ENCODE assay signal across 34 mouse cellular contexts in genomic region chr3:64901317-64901892, GRCm38 (mm10). TPM values are rescaled to one million over a fixed set of nuclear protein-coding genes. Genes with fewer than 3 reads are reported as not detected.
A peak's percentile ranks its signal among the peaks of the same experiment; 100 is the strongest.
DNase-seq lines count a peak whose midpoint lies in the region; ATAC-seq and TF ChIP-seq lines count a peak whose summit lies in the region.
"Had no signal": no experiment of that assay in that cellular context is flagged by ENCODE, and none has a peak within 500 bp of the region (broad histone marks: within the 10 kb centered on the region; RNA-seq: fewer than 3 reads in every experiment).

No protein-coding gene starts in this region.

- no peaks in the 10 kb centered on the region for H3K27me3 ChIP-seq in liver, postnatal 0 days (ENCODE audit: insufficient read depth, low read length)
- H3K27me3 ChIP-seq in midbrain, embryonic 15.5 days (replicated peaks) = no peaks in the 10 kb centered on the region
- no peaks in the 10 kb centered on the region for H3K27me3 ChIP-seq in midbrain, postnatal 0 days (ENCODE audit: insufficient read depth, low read length)
- H3K27me3 ChIP-seq in intestine, postnatal 0 days (replicated peaks; ENCODE audit: control insufficient read depth, insufficient read depth, low read length) = no peaks in the 10 kb centered on the region
- H3K27me3 ChIP-seq in stomach, postnatal 0 days (ENCODE audit: control insufficient read depth, insufficient read depth, low read length) = no peaks in the 10 kb centered on the region
- H3K27me3 ChIP-seq: embryonic facial prominence, embryonic 12.5 days; embryonic facial prominence, embryonic 15.5 days; heart, embryonic 13.5 days had no signal

- peak; percentile 49; the same call in 1 of the 2 replicates for ATAC-seq in liver, postnatal 0 days
- peak; percentile 75 for ATAC-seq in midbrain, embryonic 15.5 days (replicated peaks)
- no peak for ATAC-seq in midbrain, postnatal 0 days (ENCODE audit: low FRiP score)
- peak; percentile 92 for ATAC-seq in intestine, postnatal 0 days
- ATAC-seq in stomach, postnatal 0 days (ENCODE audit: low FRiP score, low TSS enrichment) = peak; percentile 98
- no peak for ATAC-seq in frontal cortex, adult (ENCODE audit: low TSS enrichment)
- ATAC-seq: forebrain, embryonic 14.5 days; forebrain, postnatal 0 days; Patski had no signal

- no peak for TF ChIP-seq CTCF in liver, postnatal 0 days (IDR thresholded peaks at IDR 0.05; ENCODE audit: low read depth)
- no peak for TF ChIP-seq CTCF in midbrain, postnatal 0 days (IDR thresholded peaks at IDR 0.05)
- TF ChIP-seq CTCF in intestine, postnatal 0 days (IDR thresholded peaks at IDR 0.05; ENCODE audit: low read depth) = no peak
- TF ChIP-seq CTCF in stomach, postnatal 0 days (IDR thresholded peaks at IDR 0.05; ENCODE audit: low read depth) = no peak

- H3K9me3 ChIP-seq in liver, postnatal 0 days (ENCODE audit: low read length) = no peaks in the 10 kb centered on the region
- no peaks in the 10 kb centered on the region for H3K9me3 ChIP-seq in midbrain, embryonic 15.5 days
- no peaks in the 10 kb centered on the region for H3K9me3 ChIP-seq in midbrain, postnatal 0 days (ENCODE audit: low read length)
- no peaks in the 10 kb centered on the region for H3K9me3 ChIP-seq in intestine, postnatal 0 days (ENCODE audit: control insufficient read depth)
- no peaks in the 10 kb centered on the region for H3K9me3 ChIP-seq in stomach, postnatal 0 days (ENCODE audit: control insufficient read depth, low read length)
- H3K9me3 ChIP-seq: embryonic facial prominence, embryonic 12.5 days; embryonic facial prominence, embryonic 15.5 days; heart, embryonic 10.5 days; heart, embryonic 13.5 days had no signal

- H3K4me3 ChIP-seq in liver, postnatal 0 days (ENCODE audit: low read depth, low read length) = no peak overlapping the region
- H3K4me3 ChIP-seq in midbrain, embryonic 15.5 days = no peak overlapping the region
- no peak overlapping the region for H3K4me3 ChIP-seq in midbrain, postnatal 0 days (ENCODE audit: low read depth, low read length)
- no peak overlapping the region for H3K4me3 ChIP-seq in intestine, postnatal 0 days (ENCODE audit: low read depth, low read length)
- no peak overlapping the region for H3K4me3 ChIP-seq in stomach, postnatal 0 days (ENCODE audit: low read depth, low read length)
- H3K4me3 ChIP-seq: embryonic facial prominence, embryonic 12.5 days; embryonic facial prominence, embryonic 15.5 days; heart, adult 2 months; heart, embryonic 10.5 days; heart, embryonic 13.5 days had no signal

- no peak for TF ChIP-seq EP300 in liver, postnatal 0 days (IDR thresholded peaks at IDR 0.05; ENCODE audit: low read depth)
- no peak for TF ChIP-seq EP300 in stomach, postnatal 0 days (optimal IDR thresholded peaks at IDR 0.05)

- no peak overlapping the region for H3K27ac ChIP-seq in liver, postnatal 0 days (ENCODE audit: low read depth)
- no peak overlapping the region for H3K27ac ChIP-seq in midbrain, embryonic 15.5 days
- H3K27ac ChIP-seq in midbrain, postnatal 0 days (ENCODE audit: low read depth, low read length) = no peak overlapping the region
- H3K27ac ChIP-seq in intestine, postnatal 0 days (ENCODE audit: low read depth, low read length) = no peak overlapping the region
- H3K27ac ChIP-seq in stomach, postnatal 0 days (replicated peaks) = no peak overlapping the region
- H3K27ac ChIP-seq: embryonic facial prominence, embryonic 12.5 days; embryonic facial prominence, embryonic 15.5 days; heart, adult 2 months; heart, embryonic 10.5 days; heart, embryonic 13.5 days; hindbrain, embryonic 14.5 days had no signal

- DNase-seq in liver, postnatal 0 days = no peak
- no peak for DNase-seq in liver
- no peak for DNase-seq in midbrain, postnatal 0 days (ENCODE audit: low spot score)
- DNase-seq in stomach, postnatal 0 days (ENCODE audit: low spot score) = peak; percentile 36
- no peak for DNase-seq in testis, postnatal 10 days (ENCODE audit: low spot score)
- DNase-seq: adrenal gland, postnatal 10 days; cerebellum, adult 11 months; cerebellum, adult 2 months; cerebellum, adult 9-11 months; cerebellum, postnatal 25 days; forebrain, postnatal 0 days; gastrocnemius, postnatal 36 days; heart, adult 2 months; heart, postnatal 14 days; heart, postnatal 4 days had no signal

- no peak overlapping the region for H3K9ac ChIP-seq in liver, postnatal 0 days (replicated peaks)
- H3K9ac ChIP-seq in midbrain, embryonic 15.5 days = no peak overlapping the region
- H3K9ac ChIP-seq in midbrain, postnatal 0 days (replicated peaks; ENCODE audit: low read length, poor library complexity, severe bottlenecking) = no peak overlapping the region
- H3K9ac ChIP-seq in intestine, postnatal 0 days (ENCODE audit: low read depth, low read length) = no peak overlapping the region
- no peak overlapping the region for H3K9ac ChIP-seq in stomach, postnatal 0 days (ENCODE audit: low read length)
- H3K9ac ChIP-seq: embryonic facial prominence, embryonic 12.5 days; embryonic facial prominence, embryonic 15.5 days; forebrain, postnatal 0 days; heart, embryonic 13.5 days; hindbrain, embryonic 14.5 days had no signal

- WGBS in liver, postnatal 0 days (ENCODE audit: insufficient replicate concordance) = 22% methylated on average over 2 of the region's 2 CpGs
- 47% methylated on average over 2 of the region's 2 CpGs for WGBS in midbrain, embryonic 15.5 days
- 45% methylated on average over 2 of the region's 2 CpGs for WGBS in midbrain, postnatal 0 days
- WGBS in intestine, postnatal 0 days = 17% methylated on average over 2 of the region's 2 CpGs
- WGBS in stomach, postnatal 0 days = 18% methylated on average over 2 of the region's 2 CpGs

- H3K4me2 ChIP-seq in liver, postnatal 0 days (ENCODE audit: low read depth, low read length) = no peak overlapping the region
- no peak overlapping the region for H3K4me2 ChIP-seq in midbrain, embryonic 15.5 days
- no peak overlapping the region for H3K4me2 ChIP-seq in midbrain, postnatal 0 days (ENCODE audit: low read depth, low read length, poor library complexity, severe bottlenecking)
- no peak overlapping the region for H3K4me2 ChIP-seq in intestine, postnatal 0 days (replicated peaks; ENCODE audit: low read depth)
- no peak overlapping the region for H3K4me2 ChIP-seq in stomach, postnatal 0 days (replicated peaks; ENCODE audit: low read depth)
- H3K4me2 ChIP-seq: embryonic facial prominence, embryonic 12.5 days; embryonic facial prominence, embryonic 15.5 days; heart, embryonic 13.5 days; hindbrain, embryonic 14.5 days had no signal

- no peaks in the 10 kb centered on the region for H3K36me3 ChIP-seq in liver, postnatal 0 days (replicated peaks; ENCODE audit: insufficient read depth, low read length)
- H3K36me3 ChIP-seq in midbrain, embryonic 15.5 days (replicated peaks) = no peaks in the 10 kb centered on the region
- no peaks in the 10 kb centered on the region for H3K36me3 ChIP-seq in midbrain, postnatal 0 days (ENCODE audit: insufficient read depth, low read length)
- H3K36me3 ChIP-seq in intestine, postnatal 0 days (ENCODE audit: control insufficient read depth, insufficient read depth) = no peaks in the 10 kb centered on the region
- H3K36me3 ChIP-seq in stomach, postnatal 0 days (ENCODE audit: control insufficient read depth, insufficient read depth, low read length) = no peaks in the 10 kb centered on the region
- H3K36me3 ChIP-seq: embryonic facial prominence, embryonic 12.5 days; embryonic facial prominence, embryonic 15.5 days; heart, embryonic 10.5 days; heart, embryonic 13.5 days had no signal

- no peaks in the 10 kb centered on the region for H3K4me1 ChIP-seq in liver, postnatal 0 days (ENCODE audit: insufficient read depth)
- H3K4me1 ChIP-seq in midbrain, embryonic 15.5 days = no peaks in the 10 kb centered on the region
- H3K4me1 ChIP-seq in midbrain, postnatal 0 days (ENCODE audit: insufficient read depth, low read length) = no peaks in the 10 kb centered on the region
- H3K4me1 ChIP-seq in intestine, postnatal 0 days (replicated peaks; ENCODE audit: control insufficient read depth, insufficient read depth, low read length) = no peaks in the 10 kb centered on the region
- H3K4me1 ChIP-seq in stomach, postnatal 0 days (replicated peaks; ENCODE audit: control insufficient read depth, insufficient read depth) = no peaks in the 10 kb centered on the region
- H3K4me1 ChIP-seq: embryonic facial prominence, embryonic 12.5 days; embryonic facial prominence, embryonic 15.5 days; heart, embryonic 10.5 days; heart, embryonic 13.5 days had no signal

RNA-seq across cellular contexts. Expression of gene Vmn2r7, which starts 56.8 kb away (rescaled TPM):
- polyA plus RNA-seq in liver, postnatal 0 days (2015; fragmentation: Nextera tagmentation; extraction: Ambion mirVana) = not detected in 2 replicates
- 0.01 TPM in 1 of 2 replicates, not detected in the other for polyA plus RNA-seq in midbrain, embryonic 15.5 days (2015; fragmentation: Nextera tagmentation; extraction: Ambion mirVana)
- total RNA-seq in midbrain, postnatal 0 days (2014; rRNA removed) = not detected in 2 replicates
- polyA plus RNA-seq in midbrain, postnatal 0 days (2015; fragmentation: Nextera tagmentation; extraction: Ambion mirVana) = not detected in 2 replicates
- polyA plus RNA-seq in intestine, postnatal 0 days (2015; fragmentation: Nextera tagmentation; extraction: Ambion mirVana) = not detected in 2 replicates
- not detected in 2 replicates for polyA plus RNA-seq in stomach, postnatal 0 days (2015; fragmentation: Nextera tagmentation; extraction: Ambion mirVana)
- total RNA-seq: adrenal gland, adult 18-20 months; adrenal gland, postnatal 10 days; adrenal gland, postnatal 4 days; common myeloid progenitor, adult 5-6 weeks; ES-E14; forebrain, postnatal 0 days; gastrocnemius, adult 8-10 months; gastrocnemius, postnatal 36 days; granulocyte monocyte progenitor cell, adult 5-6 weeks; heart, adult 2 months; heart, postnatal 14 days; heart, postnatal 4 days had no signal
- polyA plus RNA-seq: embryonic facial prominence, embryonic 15.5 days; forebrain, embryonic 11.5 days; forebrain, embryonic 14.5 days; forebrain, postnatal 0 days; heart, adult 2 months; heart, embryonic 10.5 days; heart, embryonic 13.5 days; heart, embryonic 16.5 days; hindbrain, embryonic 11.5 days; hindbrain, embryonic 14.5 days; Patski had no signal

Comparison
In these comparisons a context has a peak if more than half of its experiments do, and no peak if none do; other contexts are left out.
1. ATAC-seq: peak in liver, postnatal 0 days (single experiment), midbrain, embryonic 15.5 days (single experiment), intestine, postnatal 0 days (single experiment) and stomach, postnatal 0 days (single experiment); none in midbrain, postnatal 0 days (single experiment) and frontal cortex, adult (single experiment).